Mouse (Mus musculus): Measurements from ENCODE around the gene Arap1. TPM values are rescaled to one million over a fixed set of nuclear protein-coding genes. Genes with fewer than 3 reads are reported as not detected.
A peak's percentile ranks its signal among the peaks of the same experiment; 100 is the strongest.

Gene Arap1
- polyA plus RNA-seq, 1 experiment, result 363 TPM

DNA sequence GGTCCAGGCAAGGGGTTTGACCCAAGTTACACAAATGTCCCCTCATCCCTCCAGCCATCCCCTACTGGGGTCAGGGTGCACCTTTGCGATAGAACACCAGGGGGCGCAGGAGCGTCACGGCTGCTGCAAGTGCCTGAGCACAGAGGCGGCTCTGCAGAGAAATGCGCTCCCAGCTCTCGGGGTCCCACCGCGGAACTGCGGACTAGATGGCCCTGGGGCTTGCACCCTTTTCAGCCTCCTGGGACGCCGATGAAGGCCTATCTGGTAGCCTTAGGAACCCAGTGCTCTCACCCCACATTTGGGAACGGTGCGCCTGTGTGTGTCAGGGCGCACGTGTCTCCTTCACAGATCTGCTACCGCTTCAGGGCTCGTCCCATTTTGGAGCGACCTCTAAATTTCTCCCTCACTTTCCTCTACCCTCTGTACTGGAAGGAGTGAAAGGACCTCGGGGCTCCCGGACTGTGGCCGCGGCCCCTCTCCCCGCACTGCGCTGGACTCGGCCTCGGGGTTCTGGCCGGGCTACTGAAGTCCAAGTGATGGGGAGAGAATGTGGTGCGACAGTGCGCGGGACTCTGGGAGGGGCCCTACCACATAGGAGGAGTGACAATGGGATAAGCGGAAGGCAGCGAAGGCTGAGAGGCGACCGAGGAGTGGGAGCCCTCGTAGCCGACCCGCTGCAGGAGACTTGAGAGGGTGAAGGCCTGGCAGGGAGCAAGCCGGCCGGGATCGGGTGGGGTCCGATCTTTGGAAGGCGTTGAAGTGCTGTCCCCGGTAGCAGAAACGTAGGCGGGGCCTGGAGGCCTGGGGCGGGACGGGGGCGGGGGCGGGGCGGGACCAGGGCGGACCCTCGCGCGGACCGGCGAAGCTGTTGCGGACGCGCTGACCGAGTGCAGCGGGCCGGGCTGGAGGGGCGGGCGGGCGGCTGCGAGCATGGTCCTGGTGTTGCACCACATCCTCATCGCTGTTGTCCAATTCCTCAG, 102.8 kb downstream of the Arap1 start:
- Histone ChIP-seq H3K4me3 (ENCODE audit: insufficient read depth, low read length) (peak overlapping the region; percentile 67), H3K4me1 (ENCODE audit: control insufficient read depth, insufficient read depth, low read length) (peaks cover 19% of the 10 kb centered on the region), H3K27ac (ENCODE audit: insufficient read depth, low read depth, low read length) (no peak overlapping the region)
- TF ChIP-seq POLR2A (IDR thresholded peaks at IDR 0.05; ENCODE audit: borderline replicate concordance, low read depth, low read length), result no peak
- peak; percentile 69 for TF ChIP-seq CTCF (IDR thresholded peaks at IDR 0.05; ENCODE audit: low read depth, low read length)

GRCm38 (mm10) chr7:101452669-101453068, 104.8 kb downstream of the Arap1 start:
- peaks cover 38% of the 10 kb centered on the region for H3K4me1 ChIP-seq (ENCODE audit: control insufficient read depth, insufficient read depth, low read length)
- no peak overlapping the region for H3K27ac ChIP-seq (ENCODE audit: insufficient read depth, low read depth, low read length)
- no peak overlapping the region for H3K4me3 ChIP-seq (ENCODE audit: insufficient read depth, low read length)
- TF ChIP-seq POLR2A (IDR thresholded peaks at IDR 0.05; ENCODE audit: borderline replicate concordance, low read depth, low read length) (no peak), CTCF (IDR thresholded peaks at IDR 0.05; ENCODE audit: low read depth, low read length) (no peak)

DNA sequence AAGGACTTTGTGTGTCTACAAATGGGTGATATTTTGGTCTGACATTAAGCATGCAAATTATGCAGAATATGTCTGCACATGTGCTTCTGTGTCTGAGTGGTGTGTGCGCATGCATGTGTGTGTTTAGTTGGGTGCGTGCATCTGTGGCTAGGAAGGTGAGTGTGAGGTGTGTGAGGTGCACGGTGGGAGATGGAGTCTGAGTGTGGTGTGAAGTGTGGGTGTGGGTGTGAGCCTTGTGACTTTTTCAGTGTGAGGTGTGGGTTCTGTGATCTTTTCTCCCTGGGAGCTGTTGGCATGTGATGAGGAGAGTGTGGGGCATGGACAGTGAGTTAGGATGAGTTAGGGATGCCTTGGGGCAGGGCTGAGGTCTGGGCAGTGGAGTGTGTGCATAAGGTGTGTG, 105.4 kb downstream of the Arap1 start:
- Histone ChIP-seq H3K4me1 (ENCODE audit: control insufficient read depth, insufficient read depth, low read length) (peaks cover 39% of the 10 kb centered on the region), H3K27ac (ENCODE audit: insufficient read depth, low read depth, low read length) (no peak overlapping the region), H3K4me3 (ENCODE audit: insufficient read depth, low read length) (no peak overlapping the region)
- TF ChIP-seq POLR2A (IDR thresholded peaks at IDR 0.05; ENCODE audit: borderline replicate concordance, low read depth, low read length) (no peak), CTCF (IDR thresholded peaks at IDR 0.05; ENCODE audit: low read depth, low read length) (no peak)

- H3K27ac ChIP-seq (ENCODE audit: insufficient read depth, low read depth, low read length), result no peak overlapping the region
- peaks cover 39% of the 10 kb centered on the region for H3K4me1 ChIP-seq (ENCODE audit: control insufficient read depth, insufficient read depth, low read length)
- no peak for TF ChIP-seq POLR2A (IDR thresholded peaks at IDR 0.05; ENCODE audit: borderline replicate concordance, low read depth, low read length)
- TF ChIP-seq CTCF (IDR thresholded peaks at IDR 0.05; ENCODE audit: low read depth, low read length), result no peak
- no peak overlapping the region for H3K4me3 ChIP-seq (ENCODE audit: insufficient read depth, low read length)
Observed at GRCm38 (mm10) chr7:101453725-101454124, 105.9 kb downstream of the Arap1 start.

DNA sequence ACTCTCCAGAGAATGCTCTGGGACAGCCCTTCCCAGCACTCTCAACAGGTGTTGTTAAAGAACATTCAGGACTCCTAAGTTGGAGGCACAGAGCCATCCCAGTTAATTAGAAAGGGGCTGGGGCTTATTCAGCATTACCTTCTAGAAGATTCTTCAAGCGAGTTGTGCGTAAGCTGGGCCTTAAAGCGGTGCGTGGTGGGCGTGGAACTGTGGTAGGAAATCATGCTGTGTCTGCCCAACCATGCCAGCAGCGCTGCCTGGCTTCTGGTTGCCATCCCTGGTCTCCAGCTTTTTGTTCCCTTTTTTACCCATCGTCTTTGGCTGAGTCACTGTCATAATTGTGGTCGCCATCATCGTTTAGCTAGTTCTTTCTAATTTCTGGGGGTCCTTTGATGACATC, 106.6 kb downstream of the Arap1 start:
- peaks cover 39% of the 10 kb centered on the region for H3K4me1 ChIP-seq (ENCODE audit: control insufficient read depth, insufficient read depth, low read length)
- H3K4me3 ChIP-seq (ENCODE audit: insufficient read depth, low read length), result no peak overlapping the region
- no peak for TF ChIP-seq CTCF (IDR thresholded peaks at IDR 0.05; ENCODE audit: low read depth, low read length)
- TF ChIP-seq POLR2A (IDR thresholded peaks at IDR 0.05; ENCODE audit: borderline replicate concordance, low read depth, low read length), result no peak
- H3K27ac ChIP-seq (ENCODE audit: insufficient read depth, low read depth, low read length), result peak overlapping the region; percentile 50

DNA sequence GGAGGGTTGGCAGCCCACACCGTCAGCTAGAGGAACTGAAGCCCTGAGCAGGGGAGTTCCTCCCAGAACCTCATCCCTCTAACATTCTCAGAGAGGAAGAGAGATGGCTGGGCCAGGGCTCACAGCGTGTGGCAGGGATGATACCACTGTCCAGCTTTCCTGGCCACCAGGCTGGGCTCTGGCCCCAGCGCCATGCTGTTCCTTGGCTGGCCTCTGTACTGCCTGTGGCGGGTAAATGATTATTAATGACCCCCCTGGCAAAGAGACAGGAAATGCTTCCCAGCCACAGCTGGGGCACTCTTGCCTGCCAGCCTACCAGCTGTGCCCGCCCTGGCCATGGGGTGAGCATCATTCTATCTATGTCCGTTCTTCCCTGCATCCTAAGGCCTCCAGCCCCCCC, 107.3 kb downstream of the Arap1 start:
- no peak overlapping the region for H3K4me3 ChIP-seq (ENCODE audit: insufficient read depth, low read length)
- peak overlapping the region; percentile 50 for H3K27ac ChIP-seq (ENCODE audit: insufficient read depth, low read depth, low read length)
- H3K4me1 ChIP-seq (ENCODE audit: control insufficient read depth, insufficient read depth, low read length), result peaks cover 39% of the 10 kb centered on the region
- TF ChIP-seq CTCF (IDR thresholded peaks at IDR 0.05; ENCODE audit: low read depth, low read length) (no peak), POLR2A (IDR thresholded peaks at IDR 0.05; ENCODE audit: borderline replicate concordance, low read depth, low read length) (no peak)

DNA sequence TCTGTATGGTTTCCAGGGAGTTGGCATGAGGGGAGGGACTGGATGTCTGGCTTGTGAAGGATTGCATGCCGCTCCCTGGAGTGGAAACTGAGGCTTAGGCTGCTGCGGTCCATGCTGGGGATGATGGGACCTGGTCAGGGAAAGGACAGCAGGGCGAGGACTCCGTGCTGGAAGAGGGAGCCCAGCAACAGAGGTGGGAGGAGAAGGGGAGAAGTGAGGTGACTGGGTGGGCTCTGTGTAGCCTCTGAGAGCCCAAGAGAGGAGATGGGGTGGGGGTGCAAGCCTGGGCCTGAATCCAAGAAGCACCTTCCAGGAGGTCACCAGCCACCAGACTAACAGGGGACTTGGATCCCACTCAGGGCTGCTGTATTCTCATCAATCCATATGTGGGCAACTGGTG, 108.5 kb downstream of the Arap1 start:
- peaks cover 39% of the 10 kb centered on the region for H3K4me1 ChIP-seq (ENCODE audit: control insufficient read depth, insufficient read depth, low read length)
- no peak overlapping the region for H3K27ac ChIP-seq (ENCODE audit: insufficient read depth, low read depth, low read length)
- TF ChIP-seq CTCF (IDR thresholded peaks at IDR 0.05; ENCODE audit: low read depth, low read length) (no peak), POLR2A (IDR thresholded peaks at IDR 0.05; ENCODE audit: borderline replicate concordance, low read depth, low read length) (no peak)
- no peak overlapping the region for H3K4me3 ChIP-seq (ENCODE audit: insufficient read depth, low read length)

DNA sequence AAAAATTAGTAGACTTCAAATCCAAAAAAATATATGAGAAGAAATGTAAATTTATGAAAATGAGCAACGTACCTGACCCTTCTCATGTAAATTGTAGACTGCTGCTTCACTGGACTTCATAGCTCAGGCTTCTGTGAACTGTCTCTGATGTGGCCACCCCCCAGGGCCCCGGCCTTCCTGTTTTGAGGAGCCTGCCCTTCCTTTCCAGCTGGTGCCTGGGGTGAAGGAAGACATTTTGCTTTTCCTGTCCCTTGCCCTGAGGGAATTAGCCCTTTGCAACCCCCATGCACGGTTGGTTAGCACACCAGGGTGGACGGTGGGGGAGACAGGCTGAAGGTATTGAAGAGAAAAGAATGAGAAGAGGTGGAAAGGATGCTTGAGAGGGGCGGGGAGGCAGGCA, 108.9 kb downstream of the Arap1 start:
- Histone ChIP-seq H3K4me3 (ENCODE audit: insufficient read depth, low read length) (no peak overlapping the region), H3K27ac (ENCODE audit: insufficient read depth, low read depth, low read length) (no peak overlapping the region), H3K4me1 (ENCODE audit: control insufficient read depth, insufficient read depth, low read length) (peaks cover 39% of the 10 kb centered on the region)
- no peak for TF ChIP-seq POLR2A (IDR thresholded peaks at IDR 0.05; ENCODE audit: borderline replicate concordance, low read depth, low read length)
- TF ChIP-seq CTCF (IDR thresholded peaks at IDR 0.05; ENCODE audit: low read depth, low read length), result no peak

- H3K4me3 ChIP-seq (ENCODE audit: insufficient read depth, low read length), result no peak overlapping the region
- peaks cover 39% of the 10 kb centered on the region for H3K4me1 ChIP-seq (ENCODE audit: control insufficient read depth, insufficient read depth, low read length)
- TF ChIP-seq CTCF (IDR thresholded peaks at IDR 0.05; ENCODE audit: low read depth, low read length), result no peak
- no peak for TF ChIP-seq POLR2A (IDR thresholded peaks at IDR 0.05; ENCODE audit: borderline replicate concordance, low read depth, low read length)
- H3K27ac ChIP-seq (ENCODE audit: insufficient read depth, low read depth, low read length), result no peak overlapping the region
Observed at GRCm38 (mm10) chr7:101457283-101457682, 109.4 kb downstream of the Arap1 start.

DNA sequence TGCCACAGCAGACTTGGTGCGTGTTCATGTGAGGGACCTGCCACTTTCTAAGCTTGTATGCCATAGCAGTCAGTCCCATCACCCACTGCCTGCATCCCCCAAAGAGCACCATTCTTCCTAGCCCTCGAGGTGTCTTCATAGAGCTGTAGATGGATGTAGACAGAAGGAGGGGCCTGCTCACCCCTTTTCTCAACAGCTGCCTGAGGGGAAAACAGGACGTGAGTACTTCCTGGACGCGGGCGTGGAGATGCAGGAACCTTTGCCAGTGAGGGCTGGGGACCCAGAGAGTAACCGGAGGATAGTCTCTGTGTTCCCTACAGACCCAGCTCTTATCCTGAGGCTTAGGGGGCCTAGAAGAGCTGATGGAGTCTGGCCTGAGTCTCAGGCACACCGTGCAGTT, 109.9 kb downstream of the Arap1 start:
- Histone ChIP-seq H3K4me1 (ENCODE audit: control insufficient read depth, insufficient read depth, low read length) (peaks cover 39% of the 10 kb centered on the region), H3K27ac (ENCODE audit: insufficient read depth, low read depth, low read length) (no peak overlapping the region), H3K4me3 (ENCODE audit: insufficient read depth, low read length) (no peak overlapping the region)
- TF ChIP-seq CTCF (IDR thresholded peaks at IDR 0.05; ENCODE audit: low read depth, low read length) (no peak), POLR2A (IDR thresholded peaks at IDR 0.05; ENCODE audit: borderline replicate concordance, low read depth, low read length) (no peak)

Measured in bone marrow macrophage, adult 2 months (primary cell).